Mouse (Mus musculus) T-helper 1 cell (primary cell): ENCODE results near the gene Erap1.
"Not testable (repeated sequence)": the region's sequence is repeated elsewhere in the genome, so short reads cannot be mapped to it uniquely, and the experiment has no call there.

Experiments
- in situ Hi-C: fragments of 300-600 bp; cut with MboI, MseI; formaldehyde crosslinking; loops from one replicate; pipeline ENCODE4 v1.15.1; 2025; ENCODE audit warnings: high pct_unique_total_duplicates

The Erap1 gene

GRCm38 (mm10) chr13:74638793-74639711 is at the start of gene Erap1:
Erap1 (plus strand) TSS chr13:74639568.
- in situ Hi-C loops = loop anchor here (5.0 kb wide), 1 partner anchor 218 kb away; no protein-coding TSS in a partner anchor

GRCm38 (mm10) chr13:74591401-74591821 is 48.0 kb upstream of the Erap1 start:
- in situ Hi-C loops = not testable (repeated sequence)

GRCm38 (mm10) chr13:74591828-74592227 is 47.5 kb upstream of the Erap1 start:
- in situ Hi-C loops = not testable (repeated sequence)

GRCm38 (mm10) chr13:74597022-74597421 is 42.3 kb upstream of the Erap1 start:
- in situ Hi-C loops = not testable (repeated sequence)

- in situ Hi-C loops = loop anchor here (5.0 kb wide), 1 partner anchor 54 kb away; no protein-coding TSS in a partner anchor
Observed at GRCm38 (mm10) chr13:74601776-74602175, 37.6 kb upstream of the Erap1 start.

- in situ Hi-C loops = not testable (repeated sequence)
Observed at GRCm38 (mm10) chr13:74617163-74618019, 22.0 kb upstream of the Erap1 start.

- in situ Hi-C loops = no loop called here
Observed at GRCm38 (mm10) chr13:74632327-74632726, 7.0 kb upstream of the Erap1 start.

- in situ Hi-C loops = no loop called here
Observed at GRCm38 (mm10) chr13:74632857-74633256, 6.5 kb upstream of the Erap1 start.

- in situ Hi-C loops = loop anchor here (5.0 kb wide), 1 partner anchor 217 kb away; no protein-coding TSS in a partner anchor
Observed at GRCm38 (mm10) chr13:74639712-74640522, 549 bp downstream of the Erap1 start.

- in situ Hi-C loops = not testable (repeated sequence)
Observed at GRCm38 (mm10) chr13:74640523-74640920, 1.2 kb downstream of the Erap1 start.

GRCm38 (mm10) chr13:74695497-74696193 is 56.3 kb downstream of the Erap1 start:
- in situ Hi-C loops = no loop called here

- in situ Hi-C loops = no loop called here
Observed at GRCm38 (mm10) chr13:74696225-74696624, 56.9 kb downstream of the Erap1 start.

GRCm38 (mm10) chr13:74719002-74719401 is 79.6 kb downstream of the Erap1 start:
- in situ Hi-C loops = loop anchor here (25.0 kb wide), 1 partner anchor 807 kb away; no protein-coding TSS in a partner anchor

- in situ Hi-C loops = no loop called here
Observed at GRCm38 (mm10) chr13:74733726-74734125, 94.4 kb downstream of the Erap1 start.

GRCm38 (mm10) chr13:74735834-74736233 is 96.5 kb downstream of the Erap1 start:
- in situ Hi-C loops = no loop called here

- in situ Hi-C loops = no loop called here
Observed at GRCm38 (mm10) chr13:74736396-74736795, 97.0 kb downstream of the Erap1 start.
